Mouse (Mus musculus) spleen, adult 12 weeks (tissue): ENCODE data around the gene Prop1.

Experiments used
- DNase-seq: peaks from one replicate; pipeline ENCODE4 v3.0.0; 2022; ENCODE audit warnings: low spot score

The Prop1 gene

GRCm38 (mm10) chr11:50953665-50954064 is at the start of gene Prop1:
TSS of gene Prop1 (minus strand) at chr11:50953765.
- DNase-seq = no peak

- DNase-seq = no peak
Measured at GRCm38 (mm10) chr11:51003296-51003695, 49.7 kb upstream of the Prop1 start, which contains the start of gene Olfr51. TSS of gene Olfr51 (plus strand) at chr11:51003596.

GRCm38 (mm10) chr11:50981667-50982066 is 28.1 kb upstream of the Prop1 start, which contains the start of gene Olfr1377:
TSS of gene Olfr1377 (plus strand) at chr11:50981967.
- DNase-seq = no peak

- DNase-seq = no peak
Measured at GRCm38 (mm10) chr11:50977216-50977615, 23.7 kb upstream of the Prop1 start.

GRCm38 (mm10) chr11:50966230-50966629 is 12.7 kb upstream of the Prop1 start, which contains the start of gene Olfr1378:
TSS of gene Olfr1378 (plus strand) at chr11:50966530.
- no peak for DNase-seq

GRCm38 (mm10) chr11:50964886-50965285 is 11.3 kb upstream of the Prop1 start:
- no peak for DNase-seq

- DNase-seq = no peak
Measured at GRCm38 (mm10) chr11:50952290-50952689, 1.3 kb downstream of the Prop1 start.

GRCm38 (mm10) chr11:50943506-50943905 is 10.1 kb downstream of the Prop1 start, which contains the start of gene 4933414I15Rik:
TSS of gene 4933414I15Rik (minus strand) at chr11:50943765.
- DNase-seq = no peak

- no peak for DNase-seq
Measured at GRCm38 (mm10) chr11:50942386-50942785, 11.2 kb downstream of the Prop1 start.

GRCm38 (mm10) chr11:50939621-50940366 is 13.8 kb downstream of the Prop1 start:
- no peak for DNase-seq

GRCm38 (mm10) chr11:50938435-50938834 is 15.1 kb downstream of the Prop1 start:
- DNase-seq = no peak

GRCm38 (mm10) chr11:50932040-50932439 is 21.5 kb downstream of the Prop1 start:
- DNase-seq = no peak

GRCm38 (mm10) chr11:50931451-50931866 is 22.1 kb downstream of the Prop1 start, which contains the start of gene Zfp354b:
TSS of gene Zfp354b (minus strand) at chr11:50931633.
- DNase-seq = peak; percentile 5

- DNase-seq = no peak
Measured at GRCm38 (mm10) chr11:50931021-50931420, 22.5 kb downstream of the Prop1 start.

- DNase-seq = no peak
Measured at GRCm38 (mm10) chr11:50930469-50931014, 23.0 kb downstream of the Prop1 start.

- DNase-seq = peak; percentile 64
Measured at GRCm38 (mm10) chr11:50915671-50916320, 37.8 kb downstream of the Prop1 start, which contains the start of gene Zfp2. TSS of gene Zfp2 (minus strand) at chr11:50916165.

- DNase-seq = no peak
Measured at GRCm38 (mm10) chr11:50914461-50914860, 39.1 kb downstream of the Prop1 start.

GRCm38 (mm10) chr11:50913301-50913700 is 40.3 kb downstream of the Prop1 start:
- no peak for DNase-seq

GRCm38 (mm10) chr11:50908136-50908535 is 45.4 kb downstream of the Prop1 start:
- DNase-seq = no peak
